ENCODE assay signal across 9 mouse cellular contexts in genomic region chr19:44280755-44281154, GRCm38 (mm10). TPM values are rescaled to one million over a fixed set of nuclear protein-coding genes. Genes with fewer than 3 reads are reported as not detected.
A peak's percentile ranks its signal among the peaks of the same experiment; 100 is the strongest.
DNase-seq lines count a peak whose midpoint lies in the region; ATAC-seq and TF ChIP-seq lines count a peak whose summit lies in the region.
"Had no signal": no experiment of that assay in that cellular context is flagged by ENCODE, and none has a peak within 500 bp of the region (broad histone marks: within the 10 kb centered on the region; RNA-seq: fewer than 3 reads in every experiment).

No protein-coding gene starts in this region.

- H3K4me3 ChIP-seq in embryonic facial prominence, embryonic 13.5 days, result no peak overlapping the region
- no peak overlapping the region for H3K4me3 ChIP-seq in hindbrain, postnatal 0 days (ENCODE audit: low read length)
- no peak overlapping the region for H3K4me3 ChIP-seq in liver, postnatal 0 days (ENCODE audit: low read depth, low read length)
- H3K4me3 ChIP-seq in stomach, embryonic 15.5 days (replicated peaks), result no peak overlapping the region
- H3K4me3 ChIP-seq: erythroblast, embryonic 14.5 days had no signal

- DNase-seq in urinary bladder, postnatal 14 days (ENCODE audit: low spot score), result peak; percentile 82
- DNase-seq in urinary bladder, adult 2 months (ENCODE audit: low spot score), result no peak
- peak; percentile 36 for DNase-seq in hindbrain, postnatal 0 days (ENCODE audit: low spot score)
- no peak for DNase-seq in liver, postnatal 0 days
- DNase-seq in testis, postnatal 10 days (ENCODE audit: low spot score), result no peak
- no peak for DNase-seq in ovary, postnatal 10 days (ENCODE audit: low spot score)

- H3K27ac ChIP-seq in embryonic facial prominence, embryonic 13.5 days, result peak overlapping the region; percentile 86
- peak overlapping the region; percentile 45; the same call in 1 of the 2 replicates for H3K27ac ChIP-seq in hindbrain, postnatal 0 days
- 0 out of 2 replicates have a peak overlapping the region, but pooled peaks have one; percentile 32 for H3K27ac ChIP-seq in liver, postnatal 0 days (ENCODE audit: low read depth)
- H3K27ac ChIP-seq in stomach, embryonic 15.5 days, result peak overlapping the region; percentile 80

- H3K4me2 ChIP-seq in embryonic facial prominence, embryonic 13.5 days, result no peak overlapping the region; the same call in 1 of the 2 replicates
- H3K4me2 ChIP-seq in hindbrain, postnatal 0 days (ENCODE audit: low read depth, low read length), result no peak overlapping the region
- no peak overlapping the region for H3K4me2 ChIP-seq in liver, postnatal 0 days (ENCODE audit: low read depth, low read length)
- H3K4me2 ChIP-seq in stomach, embryonic 15.5 days, result no peak overlapping the region

- no peak for TF ChIP-seq CTCF in hindbrain, postnatal 0 days (IDR thresholded peaks at IDR 0.05; ENCODE audit: low read depth)
- TF ChIP-seq CTCF in liver, postnatal 0 days (IDR thresholded peaks at IDR 0.05; ENCODE audit: low read depth), result no peak

- TF ChIP-seq EP300 in liver, postnatal 0 days (IDR thresholded peaks at IDR 0.05; ENCODE audit: low read depth), result no peak

- no peaks in the 10 kb centered on the region for H3K36me3 ChIP-seq in embryonic facial prominence, embryonic 13.5 days
- H3K36me3 ChIP-seq in hindbrain, postnatal 0 days (ENCODE audit: insufficient read depth, low read length), result no peaks in the 10 kb centered on the region
- H3K36me3 ChIP-seq in liver, postnatal 0 days (replicated peaks; ENCODE audit: insufficient read depth, low read length), result no peaks in the 10 kb centered on the region
- H3K36me3 ChIP-seq in stomach, embryonic 15.5 days, result no peaks in the 10 kb centered on the region

- no peaks in the 10 kb centered on the region for H3K27me3 ChIP-seq in embryonic facial prominence, embryonic 13.5 days
- H3K27me3 ChIP-seq in hindbrain, postnatal 0 days (ENCODE audit: insufficient read depth, low read length), result no peaks in the 10 kb centered on the region
- no peaks in the 10 kb centered on the region for H3K27me3 ChIP-seq in liver, postnatal 0 days (ENCODE audit: insufficient read depth, low read length)
- no peaks in the 10 kb centered on the region for H3K27me3 ChIP-seq in stomach, embryonic 15.5 days (replicated peaks)

- H3K9ac ChIP-seq in embryonic facial prominence, embryonic 13.5 days, result no peak overlapping the region
- no peak overlapping the region for H3K9ac ChIP-seq in hindbrain, postnatal 0 days (replicated peaks; ENCODE audit: low read length)
- no peak overlapping the region for H3K9ac ChIP-seq in liver, postnatal 0 days (replicated peaks)
- no peak overlapping the region for H3K9ac ChIP-seq in stomach, embryonic 15.5 days

- 6% methylated on average over 6 of the region's 6 CpGs for WGBS in embryonic facial prominence, embryonic 13.5 days
- WGBS in hindbrain, postnatal 0 days, result 16% methylated on average over 6 of the region's 6 CpGs
- 24% methylated on average over 6 of the region's 6 CpGs for WGBS in liver, postnatal 0 days (ENCODE audit: insufficient replicate concordance)
- 13% methylated on average over 6 of the region's 6 CpGs for WGBS in stomach, embryonic 15.5 days

- ATAC-seq in embryonic facial prominence, embryonic 13.5 days (ENCODE audit: insufficient number of reproducible peaks, insufficient read depth, low FRiP score, low TSS enrichment, low read depth), result no peak
- no peak for ATAC-seq in hindbrain, postnatal 0 days
- no peak for ATAC-seq in liver, postnatal 0 days
- ATAC-seq in stomach, embryonic 15.5 days (ENCODE audit: insufficient read depth, low FRiP score, low read depth), result no peak

- peaks cover 43% of the 10 kb centered on the region for H3K4me1 ChIP-seq in embryonic facial prominence, embryonic 13.5 days
- peaks cover 25% of the 10 kb centered on the region for H3K4me1 ChIP-seq in hindbrain, postnatal 0 days (ENCODE audit: insufficient read depth, low read length)
- H3K4me1 ChIP-seq in liver, postnatal 0 days (ENCODE audit: insufficient read depth), result peaks cover 48% of the 10 kb centered on the region
- H3K4me1 ChIP-seq in stomach, embryonic 15.5 days, result peaks cover 42% of the 10 kb centered on the region

- no peaks in the 10 kb centered on the region for H3K9me3 ChIP-seq in embryonic facial prominence, embryonic 13.5 days
- no peaks in the 10 kb centered on the region for H3K9me3 ChIP-seq in hindbrain, postnatal 0 days (ENCODE audit: low read length)
- H3K9me3 ChIP-seq in liver, postnatal 0 days (ENCODE audit: low read length), result no peaks in the 10 kb centered on the region
- no peaks in the 10 kb centered on the region for H3K9me3 ChIP-seq in stomach, embryonic 15.5 days

RNA-seq across cellular contexts. Expression of gene Scd2, which starts 12.7 kb away (rescaled TPM):
- 121 and 151 TPM in 2 replicates for polyA plus RNA-seq in urinary bladder, adult 2 months (2012; rRNA removed)
- polyA plus RNA-seq in embryonic facial prominence, embryonic 13.5 days (2015; fragmentation: Nextera tagmentation; extraction: Ambion mirVana), result 211 and 213 TPM in 2 replicates
- total RNA-seq in hindbrain, postnatal 0 days (2014; rRNA removed), result 1,071 and 1,235 TPM in 2 replicates
- 274 and 291 TPM in 2 replicates for polyA plus RNA-seq in hindbrain, postnatal 0 days (2015; fragmentation: Nextera tagmentation; extraction: Ambion mirVana)
- 5.9 and 6.2 TPM in 2 replicates for polyA plus RNA-seq in liver, postnatal 0 days (2015; fragmentation: Nextera tagmentation; extraction: Ambion mirVana)
- 266 and 297 TPM in 2 replicates for polyA plus RNA-seq in stomach, embryonic 15.5 days (2015; fragmentation: Nextera tagmentation; extraction: Ambion mirVana)

RNA-seq across cellular contexts. Expression of gene Scd4, which starts 52.1 kb away (rescaled TPM):
- polyA plus RNA-seq in urinary bladder, adult 2 months (2012; rRNA removed), result 0.87 and 1.0 TPM in 2 replicates
- 0.15 and 0.25 TPM in 2 replicates for polyA plus RNA-seq in embryonic facial prominence, embryonic 13.5 days (2015; fragmentation: Nextera tagmentation; extraction: Ambion mirVana)
- total RNA-seq in hindbrain, postnatal 0 days (2014; rRNA removed), result 0.84 and 1.5 TPM in 2 replicates
- 0.09 and 0.16 TPM in 2 replicates for polyA plus RNA-seq in hindbrain, postnatal 0 days (2015; fragmentation: Nextera tagmentation; extraction: Ambion mirVana)
- not detected in 2 replicates for polyA plus RNA-seq in liver, postnatal 0 days (2015; fragmentation: Nextera tagmentation; extraction: Ambion mirVana)
- 0.12 and 0.15 TPM in 2 replicates for polyA plus RNA-seq in stomach, embryonic 15.5 days (2015; fragmentation: Nextera tagmentation; extraction: Ambion mirVana)
- polyA plus RNA-seq: erythroblast, embryonic 14.5 days had no signal

Comparison
In these comparisons a context has a peak if more than half of its experiments do, and no peak if none do; other contexts are left out.
1. DNase-seq: peak in urinary bladder, postnatal 14 days (single experiment) and hindbrain, postnatal 0 days (single experiment); none in urinary bladder, adult 2 months (single experiment), liver, postnatal 0 days (single experiment), testis, postnatal 10 days (single experiment) and ovary, postnatal 10 days (single experiment).
2. H3K27ac ChIP-seq: peak in every context shown above with its lines; median percentile 86 in embryonic facial prominence, embryonic 13.5 days; 80 in stomach, embryonic 15.5 days; 45 in hindbrain, postnatal 0 days; 32 in liver, postnatal 0 days.
3. RNA of gene Scd2, which starts 12.7 kb away (polyA plus RNA-seq): 274 to 291 TPM in hindbrain, postnatal 0 days, 266 to 297 TPM in stomach, embryonic 15.5 days, 211 to 213 TPM in embryonic facial prominence, embryonic 13.5 days and 121 to 151 TPM in urinary bladder, adult 2 months; 5.9 to 6.2 TPM in liver, postnatal 0 days; every median in the first group is over 10 times any median in the second.